Mouse (Mus musculus): ENCODE data around the gene Cyp2c38. TPM values are rescaled to one million over a fixed set of nuclear protein-coding genes. Genes with fewer than 3 reads are reported as not detected.

Gene Cyp2c38
- not detected in 2 replicates for polyA plus RNA-seq (2012; rRNA removed)

DNA sequence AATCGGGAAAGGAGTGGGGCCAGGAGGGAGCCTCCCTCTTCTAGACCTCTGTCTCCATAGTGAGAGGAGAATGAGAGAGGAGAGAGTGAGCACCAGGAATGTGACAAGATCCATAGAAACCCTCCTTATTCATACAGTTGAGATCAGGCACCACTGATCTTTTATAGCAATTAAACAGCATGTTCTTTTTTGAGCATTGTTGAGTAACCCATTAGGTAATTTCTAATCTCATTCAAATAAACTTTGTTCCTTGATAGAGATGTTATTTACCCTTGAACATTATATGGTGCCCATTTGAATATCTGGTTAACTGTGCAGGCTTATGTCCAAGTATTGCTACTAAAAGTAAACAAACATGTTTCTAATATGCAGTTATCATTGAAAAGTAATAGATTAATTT is at the start of gene Cyp2c38:
TSS of gene Cyp2c38 (minus strand) at position 135 of the 400 bp plus-strand sequence.

DNA sequence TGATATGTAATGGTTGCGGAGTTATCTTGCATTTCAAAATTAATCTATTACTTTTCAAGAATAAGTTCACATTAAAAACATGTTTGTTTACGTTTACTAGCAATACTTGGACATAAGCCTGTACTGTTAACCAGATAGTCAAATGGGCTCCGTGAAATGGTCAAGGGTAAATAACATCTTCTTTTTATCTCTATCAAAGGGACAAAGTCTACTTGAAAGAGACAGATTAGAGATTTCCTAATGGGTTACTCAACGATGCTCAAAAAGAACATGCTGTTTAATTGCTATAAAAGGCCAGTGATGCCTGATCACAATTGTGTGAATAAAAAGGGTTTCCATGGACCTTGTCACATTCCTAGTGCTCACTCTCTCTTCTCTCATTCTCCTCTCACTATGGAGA is 47.7 kb upstream of the Cyp2c38 start, which contains the start of gene Cyp2c39:
TSS of gene Cyp2c39 (plus strand) at position 329 of the 400 bp plus-strand sequence.

Other genes starting within 250 kb of the Cyp2c38 start
- gene Cyp2c29, start 193.7 kb downstream of the Cyp2c38 start, polyA plus RNA-seq (2012; rRNA removed), result not detected in 2 replicates
- not detected in 2 replicates for gene Cyp2c39, start 47.8 kb upstream of the Cyp2c38 start, polyA plus RNA-seq (2012; rRNA removed)
- gene Cyp2c67, start 186.0 kb upstream of the Cyp2c38 start, polyA plus RNA-seq (2012; rRNA removed), result 0.52 and 0.65 TPM in 2 replicates